Mouse (Mus musculus) liver, postnatal 0 days (tissue): Measurements from ENCODE around the gene Tgtp1.
"Not testable (repeated sequence)": the region's sequence is repeated elsewhere in the genome, so short reads cannot be mapped to it uniquely, and the experiment has no call there.

Experiments
- CTCF ChIP-seq: sonication (generic); IDR thresholded peaks from 2 replicates; pipeline ENCODE4 v1.5.1; 2016; ENCODE audit warnings: antibody characterized with exemption, low read depth
- EP300 ChIP-seq: IDR thresholded peaks from 2 replicates; pipeline ENCODE4 v1.6.1; 2016; ENCODE audit warnings: antibody characterized with exemption, low read depth, mild to moderate bottlenecking

- not testable (repeated sequence) for TF ChIP-seq CTCF, EP300
Measured at GRCm38 (mm10) chr11:48979251-48979650, 14.7 kb downstream of the Tgtp1 start, which contains the start of gene 9930111J21Rik1.
